Mouse (Mus musculus): ENCODE data around the gene Tle4.

Tle4 gene

GRCm38 (mm10) chr19:14591809-14592535, 5.9 kb downstream of the Tle4 start:
- DNase-seq (ENCODE audit: low read depth, low spot score) = no peak

DNA sequence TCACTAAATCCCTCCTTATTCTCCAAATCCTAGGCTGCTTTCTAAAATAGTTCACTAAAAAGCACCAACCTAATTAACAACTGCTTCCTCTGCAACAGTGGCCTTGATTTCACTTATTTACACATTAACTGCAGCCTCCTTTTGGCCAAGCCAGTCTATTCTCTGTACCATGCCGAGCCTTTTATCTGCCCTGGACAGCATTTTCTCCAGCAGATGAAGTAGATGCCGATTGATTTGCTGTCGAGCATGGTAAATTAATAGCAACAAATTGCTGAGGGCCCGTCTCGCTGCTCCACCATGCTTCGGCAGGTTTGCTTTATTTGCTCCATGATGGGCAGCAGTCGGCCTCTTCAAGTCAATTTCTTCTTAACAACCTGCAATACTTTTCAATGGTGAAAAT, 7.7 kb downstream of the Tle4 start:
- DNase-seq (ENCODE audit: low read depth, low spot score) = no peak

GRCm38 (mm10) chr19:14588221-14589123, 9.4 kb downstream of the Tle4 start:
- DNase-seq (ENCODE audit: low read depth, low spot score) = no peak

- DNase-seq (ENCODE audit: low read depth, low spot score) = peak; percentile 18
Measured at GRCm38 (mm10) chr19:14586171-14586570, 11.7 kb downstream of the Tle4 start.

DNA sequence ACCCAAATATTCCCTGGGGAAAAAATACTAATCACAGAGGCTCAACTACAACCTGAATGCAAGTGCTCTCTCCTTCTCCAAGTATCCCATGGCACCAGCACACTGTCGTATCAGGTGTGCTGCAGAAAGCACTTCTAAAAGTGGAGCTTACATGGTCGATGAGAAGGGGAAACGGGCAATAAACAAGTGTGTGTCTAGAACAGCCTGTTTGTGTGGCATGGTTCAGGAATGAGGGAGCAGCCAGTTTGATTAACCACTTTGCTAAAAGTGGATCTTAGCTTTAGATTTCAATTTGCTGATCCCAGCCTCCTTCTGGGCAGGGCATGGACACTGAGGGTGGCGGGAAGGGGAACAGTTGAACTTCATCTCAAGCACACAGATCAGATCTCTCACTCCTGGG, 12.1 kb downstream of the Tle4 start:
- DNase-seq (ENCODE audit: low read depth, low spot score) = no peak

GRCm38 (mm10) chr19:14585235-14585634, 12.6 kb downstream of the Tle4 start:
- no peak for DNase-seq (ENCODE audit: low read depth, low spot score)

DNA sequence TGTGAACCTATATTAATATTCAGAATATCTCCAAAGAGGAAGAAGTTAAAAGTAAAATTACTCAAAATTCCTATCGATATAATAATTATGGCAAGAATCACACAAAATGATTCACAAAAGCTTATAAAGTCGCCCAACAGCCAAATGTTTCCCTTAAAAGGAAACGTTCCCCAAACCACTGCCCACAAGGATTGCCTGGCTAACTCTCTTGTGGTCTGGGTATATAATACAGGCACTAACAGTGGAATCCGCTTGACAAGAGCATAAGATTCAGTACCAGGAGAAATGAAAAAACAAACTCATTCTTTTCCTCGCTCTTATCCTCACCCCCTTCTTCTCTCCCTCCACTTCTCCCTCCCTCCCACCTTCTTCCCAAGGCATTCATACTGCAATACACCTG, 19.2 kb downstream of the Tle4 start:
- DNase-seq (ENCODE audit: low read depth, low spot score) = no peak

GRCm38 (mm10) chr19:14578016-14578415, 19.8 kb downstream of the Tle4 start:
- no peak for DNase-seq (ENCODE audit: low read depth, low spot score)

GRCm38 (mm10) chr19:14576311-14576710, 21.5 kb downstream of the Tle4 start:
- no peak for DNase-seq (ENCODE audit: low read depth, low spot score)

- no peak for DNase-seq (ENCODE audit: low read depth, low spot score)
Measured at GRCm38 (mm10) chr19:14568879-14569278, 29.0 kb downstream of the Tle4 start.

DNA sequence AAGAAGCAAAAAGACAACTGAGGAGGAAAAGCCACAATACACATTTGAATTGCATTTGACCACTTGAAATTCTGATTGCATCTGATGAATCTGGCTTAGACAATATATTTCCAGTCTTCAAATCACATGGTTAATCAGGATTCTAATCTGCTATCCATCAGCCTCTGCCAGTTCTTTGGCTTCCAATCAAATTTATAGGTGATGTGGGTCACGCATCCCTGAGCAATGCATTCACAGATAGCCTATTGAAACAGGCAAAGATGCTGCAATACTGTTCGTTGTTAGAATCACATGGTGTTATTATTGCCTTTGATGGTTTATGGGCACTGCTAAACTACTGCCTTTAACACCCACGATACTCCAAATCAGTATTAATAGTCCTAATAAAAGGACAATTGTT, 30.8 kb downstream of the Tle4 start:
- no peak for DNase-seq (ENCODE audit: low read depth, low spot score)

GRCm38 (mm10) chr19:14566564-14567021, 31.3 kb downstream of the Tle4 start:
- DNase-seq (ENCODE audit: low read depth, low spot score) = no peak

- no peak for DNase-seq (ENCODE audit: low read depth, low spot score)
Measured at GRCm38 (mm10) chr19:14565424-14566069, 32.3 kb downstream of the Tle4 start.

GRCm38 (mm10) chr19:14563273-14563959, 34.4 kb downstream of the Tle4 start:
- no peak for DNase-seq (ENCODE audit: low read depth, low spot score)

GRCm38 (mm10) chr19:14547871-14548270, 50.0 kb downstream of the Tle4 start:
- DNase-seq (ENCODE audit: low read depth, low spot score) = no peak

DNA sequence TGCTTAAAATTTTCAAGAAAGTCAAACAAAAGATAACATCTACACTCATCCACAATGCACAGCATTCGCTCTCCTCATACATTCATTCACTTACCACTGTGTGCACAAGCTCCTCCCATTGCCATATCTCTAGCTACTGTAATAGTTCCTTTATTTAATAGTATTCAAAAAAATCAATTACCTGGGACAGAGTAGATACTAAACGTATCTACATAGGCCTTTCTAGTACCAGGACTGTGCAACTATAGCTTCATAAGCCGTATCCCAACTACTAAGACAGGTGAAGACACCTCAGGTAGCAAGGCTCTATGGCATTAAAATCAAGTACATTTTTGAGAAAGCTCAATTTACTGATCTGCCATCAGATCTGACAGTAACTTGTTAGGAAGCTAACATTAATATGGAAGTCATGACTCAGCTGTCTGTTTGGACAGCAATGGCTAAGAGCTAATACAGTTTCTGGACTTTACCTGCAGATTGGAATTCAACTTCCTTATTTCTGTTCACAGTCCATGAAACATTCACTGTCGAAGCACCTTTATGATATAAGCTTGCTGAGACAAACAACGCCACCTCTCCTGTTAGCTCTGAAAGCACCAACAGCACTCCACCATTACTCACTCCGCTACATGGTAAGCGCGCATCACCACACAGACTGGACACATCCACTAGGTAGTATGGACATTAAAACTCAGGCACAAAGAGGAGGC, 50.6 kb downstream of the Tle4 start:
- DNase-seq (ENCODE audit: low read depth, low spot score) = no peak

DNA sequence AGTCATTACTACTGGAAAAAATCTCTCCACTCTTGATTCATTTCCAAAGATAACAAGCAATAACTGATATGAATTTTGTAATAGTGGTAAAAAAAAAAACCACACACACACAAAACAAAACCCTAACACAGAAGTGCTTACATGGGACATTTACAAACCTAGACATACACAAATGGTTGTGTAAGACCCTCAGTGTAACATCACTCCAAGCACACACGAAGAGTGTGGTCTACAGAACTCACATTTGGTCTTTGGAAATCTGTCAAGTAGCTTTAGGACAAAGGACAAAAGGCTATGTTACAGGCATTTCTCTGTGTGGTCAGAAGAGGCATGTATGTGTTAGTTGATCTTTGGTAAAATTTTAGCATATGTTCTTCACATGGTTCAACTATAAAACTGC, 52.4 kb downstream of the Tle4 start:
- DNase-seq (ENCODE audit: low read depth, low spot score) = no peak

DNA sequence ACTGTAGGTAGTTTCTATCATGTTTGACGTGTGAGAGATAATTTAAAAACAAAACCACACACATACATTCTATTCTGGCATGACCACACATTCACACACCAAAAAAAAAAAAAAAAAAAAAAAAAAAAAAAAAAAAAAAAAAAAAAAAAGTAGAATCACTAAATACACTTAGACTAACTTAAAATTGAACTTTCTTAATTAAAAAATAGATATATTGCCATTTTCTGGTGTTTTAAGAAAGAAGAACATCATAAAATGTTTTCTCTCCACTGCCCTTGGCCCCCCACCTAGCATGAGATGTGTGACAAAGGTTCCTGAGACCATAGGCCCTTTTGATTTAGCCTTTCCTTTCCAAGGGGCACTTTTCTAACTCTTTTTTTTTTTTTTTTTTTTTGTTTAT, 54.5 kb downstream of the Tle4 start:
- DNase-seq (ENCODE audit: low read depth, low spot score) = no peak

- DNase-seq (ENCODE audit: low read depth, low spot score) = no peak
Measured at GRCm38 (mm10) chr19:14540678-14541077, 57.2 kb downstream of the Tle4 start.

DNA sequence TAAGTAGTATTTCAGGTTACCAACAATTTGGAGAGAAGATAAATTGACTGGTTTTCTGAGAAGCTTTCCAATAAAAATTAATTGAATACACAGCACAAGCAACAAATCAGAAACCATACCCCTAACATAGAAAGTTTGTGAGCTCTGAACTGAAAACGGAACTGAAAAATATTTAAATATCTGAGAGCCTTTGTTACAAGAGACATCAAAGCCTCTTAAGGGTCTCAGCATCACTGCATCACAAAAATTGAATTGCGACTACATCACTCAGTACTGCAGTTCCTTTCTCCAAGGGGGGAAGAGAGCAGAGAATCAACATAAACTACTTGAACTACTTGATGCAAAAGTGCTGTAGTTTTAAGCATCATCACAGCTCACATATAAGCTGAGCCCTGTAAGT, 61.2 kb downstream of the Tle4 start:
- no peak for DNase-seq (ENCODE audit: low read depth, low spot score)

GRCm38 (mm10) chr19:14534447-14534846, 63.4 kb downstream of the Tle4 start:
- DNase-seq (ENCODE audit: low read depth, low spot score) = no peak

Data from ZHBTc4 (cell line).